Mouse (Mus musculus) A20 (cell line): Measurements from ENCODE around the gene Dnm1.
"Not testable (repeated sequence)": the region's sequence is repeated elsewhere in the genome, so short reads cannot be mapped to it uniquely, and the experiment has no call there.

Experiments
- DNase-seq: peaks from one replicate; pipeline ENCODE4 v3.0.0-alpha.2; 2011; ENCODE audit warnings: low read depth, low spot score

The Dnm1 gene

DNA sequence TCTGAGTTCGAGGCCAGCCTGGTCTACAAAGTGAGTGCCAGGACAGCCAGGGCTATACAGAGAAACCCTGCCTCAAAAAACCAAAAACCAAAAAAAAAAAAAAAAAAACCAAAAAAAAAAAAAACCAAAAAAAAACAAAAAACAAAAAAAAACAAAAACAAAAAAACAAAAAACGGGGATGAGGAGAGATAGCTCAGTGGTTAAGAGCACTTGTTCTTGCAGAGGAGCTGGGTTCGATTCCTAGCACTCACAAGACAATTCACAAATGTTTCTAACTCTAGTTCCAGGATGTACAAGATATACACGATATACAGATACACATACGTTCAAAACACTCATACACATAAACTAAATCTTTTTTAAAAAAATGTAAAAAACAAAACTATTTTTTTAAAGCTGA, 9.1 kb upstream of the Dnm1 start:
- DNase-seq, result not testable (repeated sequence)

DNA sequence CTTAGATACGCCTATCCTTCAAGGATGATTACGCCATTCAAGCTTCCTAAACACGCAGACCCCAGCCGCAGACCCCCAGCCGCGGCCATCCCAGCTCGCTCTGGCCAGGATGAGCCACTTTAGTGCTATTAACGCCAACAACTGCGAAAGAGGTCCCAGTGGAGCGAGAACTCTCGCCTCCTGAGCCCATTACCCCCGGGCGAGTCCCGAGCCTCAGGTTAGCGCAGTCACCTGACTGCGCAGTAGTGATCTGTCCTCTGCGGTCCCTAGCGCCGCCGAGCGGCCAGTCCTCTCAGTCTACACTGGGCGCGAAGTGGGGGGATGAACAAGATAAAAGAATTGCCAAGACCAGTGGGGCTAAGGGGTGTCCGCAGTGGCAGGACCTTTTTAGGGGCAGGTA, 8.3 kb upstream of the Dnm1 start:
- DNase-seq, result peak; percentile 87

DNA sequence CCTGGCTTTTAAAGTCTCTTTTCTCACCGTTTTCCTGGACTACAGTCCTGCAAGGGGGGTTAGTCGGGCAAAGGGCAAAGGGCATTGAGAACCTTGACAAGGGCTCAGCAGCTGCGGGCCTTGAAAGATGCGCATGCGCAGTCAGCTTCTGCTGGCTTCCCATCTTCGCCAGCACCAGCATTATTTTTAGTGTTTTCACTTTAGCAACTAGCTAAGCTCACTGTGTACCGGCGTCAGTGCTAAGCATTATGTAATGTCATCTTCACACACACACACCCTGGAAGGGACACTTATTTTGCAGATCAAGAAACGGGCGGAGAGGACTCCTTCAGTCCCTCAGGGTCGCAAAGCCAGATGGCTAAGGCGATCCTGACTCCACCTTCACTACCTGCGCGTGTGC, 7.6 kb upstream of the Dnm1 start:
- DNase-seq, result peak; percentile 80

DNA sequence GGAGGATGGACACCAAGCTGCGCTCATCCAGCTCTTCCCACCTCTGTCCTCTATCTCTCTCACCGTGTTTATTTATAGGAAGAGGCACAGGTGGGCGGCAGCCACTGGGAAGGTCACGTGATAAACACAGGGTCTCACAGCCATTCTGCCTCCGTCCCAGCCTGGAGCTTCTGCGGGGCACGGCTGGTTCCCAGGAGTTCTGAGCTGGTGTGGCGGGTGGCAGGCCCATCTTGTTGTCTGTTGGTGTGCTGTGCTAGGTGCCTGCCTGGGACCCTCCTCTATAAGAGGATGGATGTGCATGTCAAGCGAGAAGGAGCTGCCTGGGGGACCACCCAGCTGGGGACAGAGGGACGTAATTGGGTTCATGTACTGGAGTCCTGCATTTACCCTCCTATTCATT, 5.2 kb upstream of the Dnm1 start:
- DNase-seq, result no peak

DNA sequence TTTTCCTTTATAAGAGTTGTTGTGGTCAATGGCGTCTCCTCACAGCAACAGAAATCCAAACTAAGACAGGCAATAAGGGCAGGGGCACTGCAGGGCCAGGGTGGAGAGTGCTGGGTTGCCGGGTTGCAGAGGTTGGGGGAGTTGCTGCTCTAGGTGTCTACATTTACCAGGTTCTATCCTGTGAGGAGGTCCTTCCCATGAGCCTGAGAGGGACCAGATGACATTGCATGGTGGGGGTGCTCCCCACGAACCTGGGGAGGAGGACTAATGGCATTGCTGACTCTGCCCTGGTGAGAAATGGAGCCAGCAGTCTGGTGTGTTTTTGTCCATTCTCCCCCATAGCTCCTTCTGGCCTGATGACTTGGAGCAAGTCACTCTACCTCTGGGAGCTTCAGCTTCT, 4.6 kb upstream of the Dnm1 start:
- DNase-seq, result no peak

DNA sequence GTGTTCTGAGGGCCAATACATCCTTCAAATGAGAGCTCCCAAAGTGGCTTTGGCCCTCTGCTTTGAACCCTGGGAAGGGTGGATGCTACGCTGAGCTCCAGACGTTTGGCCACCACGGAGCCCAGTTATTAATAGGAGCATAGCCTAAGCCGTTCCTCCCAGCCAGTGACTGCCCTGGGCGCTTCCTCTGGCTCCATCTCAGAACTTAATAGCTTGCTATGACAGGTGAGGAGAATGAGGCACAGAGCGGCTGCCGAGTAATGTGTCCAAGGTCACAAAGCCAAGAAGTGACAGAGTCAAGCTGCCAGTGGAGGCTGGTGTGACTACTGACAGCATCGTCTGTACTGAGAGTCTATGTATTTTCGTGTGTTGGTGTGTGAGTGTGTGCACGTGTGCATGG, 3.1 kb upstream of the Dnm1 start:
- DNase-seq, result no peak

DNA sequence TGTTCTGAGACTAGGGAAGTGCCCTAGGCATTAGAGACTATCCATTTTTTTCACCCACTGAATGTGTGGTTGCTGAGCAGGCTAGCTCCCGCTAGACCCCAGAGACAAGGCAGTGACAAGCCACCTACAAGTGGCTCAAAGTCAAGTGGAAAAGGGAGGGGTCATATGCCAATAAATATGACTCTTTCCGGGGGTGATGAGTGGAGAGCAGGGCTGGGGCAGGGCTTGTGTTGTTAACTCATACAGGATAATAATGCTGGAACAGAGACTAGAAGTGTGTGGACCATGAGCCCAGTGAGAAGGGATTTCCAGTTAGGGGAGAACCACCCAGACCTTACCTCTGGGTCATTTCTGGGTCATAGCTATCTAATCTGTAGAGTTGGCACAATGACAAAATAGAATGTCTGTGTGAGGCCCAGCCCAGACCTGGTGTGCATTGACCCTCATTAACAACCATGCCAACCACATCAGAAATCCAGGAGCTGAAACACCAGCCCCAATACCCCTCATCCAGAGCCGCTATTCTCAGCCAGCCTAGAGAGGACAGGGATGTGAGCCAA, 1.3 kb upstream of the Dnm1 start:
- DNase-seq, result no peak

DNA sequence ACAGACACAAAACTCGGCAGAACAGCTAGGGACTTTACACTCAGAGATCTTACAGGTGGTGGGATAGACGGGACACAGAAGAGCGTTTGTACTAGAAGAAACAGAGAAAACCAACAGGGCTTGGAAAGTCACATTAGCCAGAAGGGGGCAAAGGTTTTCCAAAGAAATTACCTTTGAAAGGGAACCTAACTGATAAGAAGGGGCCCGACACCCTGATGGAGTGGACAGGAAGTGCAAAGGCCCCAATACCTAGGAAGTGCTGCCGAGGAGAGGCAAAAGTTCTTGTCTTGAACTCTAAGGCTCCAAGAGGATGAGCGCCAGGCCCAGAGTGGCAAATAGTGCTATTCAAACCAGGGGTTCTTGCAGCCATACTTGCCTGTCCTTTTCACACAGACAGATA, 698 bp upstream of the Dnm1 start:
- no peak for DNase-seq

DNA sequence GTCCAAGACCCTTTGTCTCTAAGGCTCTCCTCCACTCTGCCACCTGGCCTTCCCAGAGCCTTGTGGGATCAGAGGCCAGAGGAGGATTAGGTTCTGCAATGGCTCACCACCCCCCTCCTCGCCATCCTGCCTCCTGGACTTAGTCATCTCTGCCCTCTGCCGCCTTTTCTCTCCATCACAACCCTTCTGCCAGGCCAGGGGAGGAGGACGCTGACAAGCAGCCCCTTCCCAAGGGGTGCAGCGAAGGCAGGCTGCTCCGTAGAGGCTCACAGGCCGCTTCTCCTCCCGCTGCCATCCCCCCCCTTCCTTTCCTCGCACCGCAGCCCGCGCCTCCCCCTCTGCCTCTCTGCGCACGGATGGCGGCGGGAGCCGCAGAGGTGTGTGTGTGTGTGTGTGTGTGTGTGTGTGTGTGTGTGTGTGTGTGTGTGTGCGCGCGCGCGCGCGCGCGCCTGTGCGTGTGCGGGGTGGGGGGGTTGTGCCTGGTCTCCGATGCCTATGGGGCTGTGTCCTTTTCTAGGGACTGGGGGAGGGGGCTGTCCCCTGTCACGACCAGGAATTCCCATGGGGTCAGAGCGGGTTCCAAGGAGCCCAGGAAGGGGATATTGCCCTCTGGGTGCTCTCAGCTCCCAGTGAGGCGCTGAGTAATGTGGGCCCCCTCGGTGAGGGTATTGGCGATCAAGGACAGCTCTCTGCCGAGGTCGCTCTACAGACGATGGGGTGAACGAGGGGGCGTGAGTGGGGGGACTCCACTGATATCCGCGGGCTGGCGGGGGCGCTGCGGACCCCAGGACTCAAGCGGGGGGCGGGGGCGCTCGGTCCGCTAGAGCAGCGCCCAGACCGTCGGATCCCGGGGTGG, 759 bp downstream of the Dnm1 start, which contains the start of gene Ciz1:
Gene Ciz1, plus strand, starts transcription at position 177 of the 856 bp plus-strand sequence.
- DNase-seq, result no peak

DNA sequence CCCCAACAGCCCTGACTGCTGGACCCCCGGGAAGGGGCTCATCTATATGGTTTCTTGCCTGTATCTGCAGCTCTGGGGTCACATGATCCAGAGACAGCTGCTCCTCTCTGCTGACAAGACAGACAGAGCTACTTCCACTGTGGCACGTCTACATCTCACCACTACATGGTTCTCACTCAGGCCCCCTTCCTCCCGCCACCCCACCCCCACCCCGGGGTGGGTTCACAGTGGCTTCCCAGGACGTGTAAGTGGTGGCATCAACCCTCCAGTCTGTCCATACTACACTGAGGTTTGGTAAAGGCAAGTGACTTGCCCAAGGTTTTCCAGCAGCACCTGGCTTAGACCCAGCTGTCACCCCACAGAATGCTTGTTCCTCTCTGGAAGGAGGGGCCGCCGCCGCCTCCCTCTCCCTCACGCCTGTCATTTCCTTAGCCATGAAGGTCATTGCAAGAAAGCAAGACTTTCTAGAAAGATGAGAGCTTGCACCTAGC, 1.6 kb downstream of the Dnm1 start:
- DNase-seq, result no peak

DNA sequence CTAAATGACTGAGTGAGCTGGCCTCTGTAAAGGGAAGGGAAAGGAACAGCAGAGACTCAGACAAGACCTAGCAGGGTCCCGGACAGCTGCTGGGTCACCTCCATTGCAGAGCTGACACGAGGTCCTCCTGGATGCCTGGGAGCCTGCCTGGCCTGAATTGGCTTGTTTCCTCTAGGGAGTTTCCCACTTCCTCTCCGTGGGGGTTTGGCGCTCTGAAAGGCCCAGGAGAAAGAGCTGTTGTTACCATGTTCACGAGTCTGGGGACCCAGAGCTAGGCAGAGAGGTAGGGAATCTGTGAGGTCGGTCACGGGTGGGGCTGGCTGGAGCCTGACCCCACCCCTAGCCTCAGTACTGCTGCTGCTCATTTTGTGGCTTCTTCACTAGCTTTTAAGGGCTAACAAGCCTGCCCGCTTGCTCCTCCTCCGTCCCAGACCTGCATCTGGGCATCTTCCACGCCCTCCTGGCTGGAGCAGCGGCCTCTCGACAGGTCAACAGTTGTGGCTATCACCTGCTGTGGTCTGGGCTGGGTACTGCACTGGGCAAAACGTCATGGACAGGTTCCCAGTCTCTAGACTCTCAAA, 2.6 kb downstream of the Dnm1 start:
- no peak for DNase-seq

DNA sequence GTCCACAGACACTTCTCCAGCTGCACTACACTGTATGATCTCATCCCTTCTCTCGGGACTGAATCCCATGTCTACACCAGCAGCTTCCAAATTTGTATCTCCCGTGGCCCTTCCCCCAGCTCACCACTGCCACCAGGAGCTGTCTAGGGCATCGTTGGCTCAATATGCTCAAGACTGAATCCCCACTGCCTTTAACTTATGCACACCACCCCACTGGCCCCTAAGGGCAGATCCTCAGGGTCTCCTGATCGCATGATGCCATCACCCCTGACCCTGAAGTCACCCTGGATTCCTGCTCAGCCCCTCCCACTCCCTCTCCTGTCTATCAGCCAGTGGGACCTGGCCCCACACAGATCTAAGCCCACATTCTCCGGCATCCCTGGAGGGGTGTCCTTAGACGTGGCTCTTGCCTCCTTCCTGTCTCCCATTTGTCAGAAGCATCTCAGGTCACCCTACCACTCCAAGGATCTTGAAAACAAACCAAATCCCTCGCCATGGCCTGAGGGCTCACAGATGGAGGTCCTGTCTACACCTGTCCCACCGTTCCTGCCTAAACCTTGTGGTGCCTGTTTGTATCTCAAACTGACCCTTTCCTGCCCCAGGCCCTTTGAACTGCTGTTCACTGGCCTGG, 3.4 kb downstream of the Dnm1 start:
- no peak for DNase-seq

DNA sequence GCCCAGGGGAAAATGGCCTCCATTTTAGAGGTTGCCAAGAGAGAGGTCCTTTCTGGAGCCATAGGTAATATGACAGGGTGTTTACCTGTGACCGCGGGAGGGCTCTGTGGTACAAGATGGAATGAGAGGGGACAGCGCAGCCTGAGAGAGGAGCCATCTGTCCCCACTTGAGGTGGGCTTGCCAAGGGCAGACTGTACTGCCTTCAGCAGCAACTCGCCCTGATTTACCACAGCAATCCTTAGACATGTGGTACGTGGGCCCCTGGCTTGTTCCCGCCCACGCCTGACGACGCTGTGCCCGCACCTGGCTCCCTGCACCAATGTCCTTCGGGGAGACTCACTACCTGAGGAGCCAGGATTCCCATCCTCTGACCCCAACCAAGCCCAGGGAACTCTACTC, 4.8 kb downstream of the Dnm1 start:
- DNase-seq, result no peak

DNA sequence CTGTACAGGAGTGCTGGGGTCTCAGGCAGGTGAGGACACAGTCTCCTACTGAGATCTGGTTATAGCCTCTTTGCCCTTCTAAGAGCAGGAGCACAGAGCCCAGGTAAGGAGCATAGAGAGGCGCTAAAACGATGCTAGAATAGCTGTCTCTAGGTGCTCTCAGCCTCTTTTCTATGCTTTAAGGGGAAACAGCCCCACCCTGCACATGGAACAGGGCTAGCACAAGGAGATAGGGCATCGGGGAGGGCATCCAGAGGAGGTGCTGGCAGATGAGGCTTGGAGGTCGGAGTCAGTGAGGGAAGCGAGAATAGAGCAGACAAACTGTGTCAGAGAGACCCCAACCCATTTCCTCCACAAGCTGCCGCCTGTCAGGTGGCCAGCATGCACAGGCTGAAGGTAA, 6.1 kb downstream of the Dnm1 start:
- no peak for DNase-seq

DNA sequence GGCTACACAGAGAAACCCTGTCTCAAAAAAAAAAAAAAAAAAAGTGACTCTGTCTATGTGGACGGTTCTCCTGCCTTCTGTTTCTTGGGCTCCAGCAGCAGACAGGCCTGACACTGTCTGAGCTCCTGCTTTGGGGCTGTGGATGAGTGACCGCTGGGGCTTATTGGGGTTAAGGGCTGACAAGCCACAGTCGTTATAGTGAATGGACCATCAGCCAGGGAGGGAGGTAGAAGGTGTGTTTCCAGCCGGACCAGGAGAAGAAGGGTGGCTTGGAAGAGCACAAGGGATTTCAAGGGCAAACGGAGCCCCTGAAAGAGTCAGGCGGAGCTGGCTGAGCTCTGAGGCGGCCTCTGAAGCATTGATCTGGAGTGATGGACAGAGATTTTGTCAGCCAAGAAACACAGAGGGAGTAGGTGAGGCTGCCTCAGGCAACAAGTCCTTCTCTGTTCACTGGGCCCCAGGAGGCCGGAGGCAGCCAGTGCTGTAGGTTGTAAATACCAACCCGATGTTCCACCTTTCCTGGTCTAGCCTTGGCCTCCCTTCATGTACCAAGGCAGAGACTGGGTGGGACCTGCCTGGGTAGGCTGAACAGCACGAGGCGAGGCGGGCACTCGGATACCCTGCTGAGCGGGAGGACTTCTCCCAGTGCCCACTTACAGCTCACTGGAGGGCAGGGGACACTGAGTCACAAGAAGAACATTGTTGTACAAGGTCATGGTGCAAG, 8.4 kb downstream of the Dnm1 start:
- DNase-seq, result no peak

DNA sequence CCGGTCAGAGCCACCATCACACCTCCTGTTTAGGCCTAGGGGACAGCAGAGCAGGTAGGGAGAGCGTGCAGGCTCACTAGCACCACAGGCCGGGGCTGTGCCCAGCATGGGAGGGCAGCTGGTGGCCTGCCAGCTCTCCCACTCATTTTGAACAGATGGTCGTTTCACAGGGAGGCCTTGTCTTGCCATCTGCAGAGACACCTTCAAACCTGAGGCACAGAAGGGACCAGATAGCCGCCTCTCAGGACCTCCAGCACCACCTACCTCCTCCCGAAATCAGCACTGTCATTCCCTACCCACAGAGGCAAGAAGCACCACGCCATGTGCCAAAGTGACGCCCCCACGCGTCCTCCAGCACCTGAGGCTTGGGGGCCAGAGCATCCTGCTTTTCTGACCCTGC, 9.1 kb downstream of the Dnm1 start:
- no peak for DNase-seq

DNA sequence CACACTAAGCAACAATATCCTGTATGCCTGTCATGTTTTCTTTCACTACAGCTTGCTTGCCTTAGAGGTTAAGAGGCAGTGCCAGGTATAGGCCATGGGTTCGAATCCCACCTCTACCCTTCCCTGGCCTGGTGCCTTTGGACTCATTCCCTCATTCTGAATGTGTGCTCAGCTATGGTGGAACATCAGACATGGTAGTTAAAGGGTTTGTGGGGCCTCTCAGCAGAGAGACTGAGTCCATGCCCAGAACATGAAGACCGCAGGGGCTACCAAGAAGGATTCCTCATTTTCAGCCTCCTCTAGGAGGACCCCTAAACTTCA, 9.8 kb downstream of the Dnm1 start:
- no peak for DNase-seq

DNA sequence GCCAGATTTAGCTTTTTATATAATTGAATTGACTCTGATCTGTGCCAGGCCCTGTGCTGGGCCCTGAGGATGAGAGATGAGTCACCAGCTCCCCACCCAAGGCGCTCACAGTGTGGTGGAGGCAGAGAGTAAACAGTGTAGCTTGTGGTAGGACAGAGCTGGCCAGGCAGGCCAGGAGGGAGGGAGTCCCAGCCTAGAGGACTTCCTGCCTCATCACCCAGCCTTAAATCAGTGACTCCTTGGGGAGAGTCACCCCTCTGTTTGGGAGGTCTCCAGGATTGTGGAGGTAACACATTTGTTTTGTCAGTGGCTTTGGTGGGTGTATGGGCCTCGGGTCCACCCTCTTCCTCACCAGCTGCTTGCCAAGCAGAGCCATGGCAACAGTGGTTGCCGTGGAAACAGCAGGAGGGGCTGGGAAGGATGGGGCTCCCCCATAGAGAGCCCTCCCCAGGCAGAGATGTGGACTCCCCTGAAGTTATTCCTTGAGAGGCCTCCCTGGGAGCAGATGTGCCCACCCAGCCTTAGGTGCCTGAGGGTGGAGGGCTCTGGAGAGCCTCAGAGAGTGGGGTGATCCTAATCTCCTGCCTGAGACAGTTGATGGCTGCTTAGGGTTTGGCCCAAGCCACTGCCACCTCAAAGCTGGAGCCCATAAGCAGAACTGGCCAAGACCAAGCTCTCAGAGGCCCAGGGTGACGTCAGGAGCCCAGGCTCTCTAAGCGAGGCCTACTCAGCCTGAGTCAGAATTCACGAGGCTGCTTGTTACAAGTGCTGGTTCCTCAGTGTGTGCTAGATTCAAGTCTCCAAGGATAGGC, 10.4 kb downstream of the Dnm1 start:
- DNase-seq, result no peak

DNA sequence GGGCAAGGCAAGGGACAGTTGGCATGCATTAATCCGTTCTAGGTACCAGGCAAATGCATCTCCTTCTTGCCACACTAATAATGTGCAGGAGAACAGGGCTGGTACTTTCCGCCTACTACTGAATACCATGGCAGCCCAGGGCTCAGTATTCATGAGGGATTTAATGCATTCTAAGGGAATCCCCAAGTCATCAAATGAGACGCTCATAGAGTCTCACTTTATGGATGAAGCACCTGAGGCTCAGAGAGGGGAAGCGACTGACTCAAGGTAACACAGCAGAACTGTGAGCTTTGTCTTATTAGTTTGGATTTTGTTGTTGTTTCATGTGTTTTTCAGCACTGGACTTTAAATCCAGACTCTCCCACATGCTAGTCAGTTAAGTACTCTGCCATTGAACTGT, 11.1 kb downstream of the Dnm1 start:
- no peak for DNase-seq

DNA sequence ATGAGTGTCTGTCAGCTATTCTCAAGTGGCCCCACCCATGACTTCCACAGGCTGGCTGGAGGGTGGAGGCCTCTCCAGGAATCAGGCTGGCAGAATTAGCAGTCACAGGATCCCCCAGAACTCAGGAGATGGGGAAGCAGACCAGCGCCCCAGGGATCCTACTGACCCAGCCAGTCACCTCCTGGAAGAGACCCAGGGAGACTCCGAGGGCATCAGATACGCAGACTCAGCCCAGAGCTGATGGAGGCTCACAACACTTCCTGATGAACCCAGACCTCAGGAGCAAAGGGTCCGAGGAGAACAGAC, 11.6 kb downstream of the Dnm1 start:
- DNase-seq, result no peak
